Mouse (Mus musculus) stomach, embryonic 14.5 days (tissue): Measurements from ENCODE around the gene Igsf3. TPM values are rescaled to one million over a fixed set of nuclear protein-coding genes. Genes with fewer than 3 reads are reported as not detected.
A peak's percentile ranks its signal among the peaks of the same experiment; 100 is the strongest.

ENCODE experiments used
- ATAC-seq: fragments of 200-750 bp; cut with Nextera tagmentation; 2 replicates; pipeline ENCODE4 v1.8.0; 2017; ENCODE audit warnings: low read depth, moderate TSS enrichment; ENCODE audit not compliant: insufficient number of reproducible peaks, insufficient read depth, low FRiP score
- H3K27ac ChIP-seq: fragments of 300-500 bp; sonication (generic); 2 replicates; pipeline ENCODE4 v1.5.1; 2014; ENCODE audit warnings: mild to moderate bottlenecking, low read length, moderate library complexity, mixed read lengths
- H3K27me3 ChIP-seq: fragments of 300-500 bp; sonication (generic); 2 replicates; pipeline ENCODE4 v1.6.1; 2014; ENCODE audit warnings: low read length, control low read depth, mixed read lengths; ENCODE audit not compliant: control insufficient read depth, insufficient read depth
- H3K36me3 ChIP-seq: fragments of 300-500 bp; sonication (generic); 2 replicates; pipeline ENCODE4 v1.6.1; 2014; ENCODE audit warnings: mild to moderate bottlenecking, control low read depth, low read length, moderate library complexity, mixed read lengths; ENCODE audit not compliant: control insufficient read depth, insufficient read depth
- H3K4me1 ChIP-seq: fragments of 300-500 bp; sonication (generic); 2 replicates; pipeline ENCODE4 v1.6.1; 2014; ENCODE audit warnings: low read length, control low read depth, mixed read lengths; ENCODE audit not compliant: control insufficient read depth, insufficient read depth
- H3K4me2 ChIP-seq: fragments of 300-500 bp; sonication (generic); replicated peaks from 2 replicates; pipeline ENCODE4 v1.6.1; 2014; ENCODE audit warnings: low read depth, low read length, control low read depth
- H3K4me3 ChIP-seq: fragments of 300-500 bp; sonication (generic); 2 replicates; pipeline ENCODE4 v1.5.1; 2014; ENCODE audit warnings: low read depth, low read length, control low read depth
- H3K9ac ChIP-seq: fragments of 300-500 bp; sonication (generic); replicated peaks from 2 replicates; pipeline ENCODE4 v1.6.1; 2014; ENCODE audit warnings: low read depth, mild to moderate bottlenecking, control low read depth, low read length, moderate library complexity, mixed read lengths
- H3K9me3 ChIP-seq: fragments of 300-500 bp; sonication (generic); 2 replicates; pipeline ENCODE4 v1.6.1; 2016; ENCODE audit warnings: low read depth, low read length, control low read depth; ENCODE audit not compliant: control insufficient read depth
- WGBS: fragments of 180-500 bp; shearing (Covaris S2); extraction: QIAGEN DNeasy Blood & Tissue Kit; methylation state at CpG from one replicate; pipeline ENCODE4 v1.1.7; 2014; 5-methylcytosine and 5-hydroxymethylcytosine counted together
- polyA plus RNA-seq: library from polyadenylated mRNA; unstranded; fragments of >200 nt; fragmentation: Nextera tagmentation; extraction: Ambion mirVana; gene quantifications from 2 replicates; pipeline ENCODE4 v1.2.1, GENCODE M21; 2014

Igsf3 gene
- polyA plus RNA-seq, 1 experiment from 2014 or later, result 30.0 TPM

GRCm38 (mm10) chr3:101365081-101365612 is 11.7 kb upstream of the Igsf3 start:
- ATAC-seq, result no peak
- Histone ChIP-seq H3K4me2 (no peak overlapping the region), H3K36me3 (no peaks in the 10 kb centered on the region), H3K9ac (no peak overlapping the region), H3K4me1 (peaks cover 5% of the 10 kb centered on the region; the same call in 1 of the 2 replicates), H3K9me3 (no peaks in the 10 kb centered on the region), H3K27me3 (no peaks in the 10 kb centered on the region), H3K27ac (no peak overlapping the region), H3K4me3 (no peak overlapping the region)
- WGBS, result 43% methylated on average over 6 of the region's 6 CpGs

DNA sequence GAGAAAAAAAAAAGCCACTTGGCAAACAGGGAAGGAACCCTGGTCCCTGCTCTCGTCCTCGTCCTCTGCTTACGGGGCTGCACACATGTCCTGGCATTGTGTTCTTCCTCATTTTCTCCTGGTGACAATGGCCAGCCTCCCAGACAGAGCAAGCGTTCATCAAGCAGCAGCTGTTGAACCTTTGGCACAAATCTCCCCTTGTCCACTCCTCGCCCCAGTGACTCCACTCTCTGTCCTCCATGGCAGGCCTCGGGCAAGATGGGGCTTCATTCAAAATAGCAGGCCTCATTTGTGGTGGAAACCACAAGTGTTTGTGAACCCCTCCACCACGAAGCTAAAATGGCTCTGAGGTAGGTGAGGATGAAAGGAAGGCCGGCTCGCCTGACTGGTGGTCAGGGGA is 11.0 kb upstream of the Igsf3 start:
- peaks cover 5% of the 10 kb centered on the region; the same call in 1 of the 2 replicates for H3K4me1 ChIP-seq
- 72% methylated on average over 9 of the region's 9 CpGs for WGBS
- no peaks in the 10 kb centered on the region for H3K36me3 ChIP-seq
- no peak overlapping the region for H3K27ac ChIP-seq
- H3K4me3 ChIP-seq, result no peak overlapping the region
- no peak for ATAC-seq
- no peak overlapping the region for H3K4me2 ChIP-seq
- H3K9ac ChIP-seq, result no peak overlapping the region
- H3K27me3 ChIP-seq, result no peaks in the 10 kb centered on the region
- no peaks in the 10 kb centered on the region for H3K9me3 ChIP-seq

GRCm38 (mm10) chr3:101367372-101367771 is 9.5 kb upstream of the Igsf3 start:
- Histone ChIP-seq H3K9me3 (no peaks in the 10 kb centered on the region), H3K4me1 (peaks cover 5% of the 10 kb centered on the region; the same call in 1 of the 2 replicates), H3K36me3 (no peaks in the 10 kb centered on the region), H3K27me3 (no peaks in the 10 kb centered on the region), H3K4me2 (no peak overlapping the region), H3K9ac (no peak overlapping the region), H3K27ac (no peak overlapping the region), H3K4me3 (no peak overlapping the region)
- 39% methylated on average over 11 of the region's 11 CpGs for WGBS
- 0 out of 2 replicates have a peak, but pooled peaks have one; percentile 56 for ATAC-seq

- no peaks in the 10 kb centered on the region for H3K36me3 ChIP-seq
- no peak overlapping the region for H3K4me2 ChIP-seq
- ATAC-seq, result no peak
- H3K27me3 ChIP-seq, result no peaks in the 10 kb centered on the region
- H3K27ac ChIP-seq, result no peak overlapping the region
- no peak overlapping the region for H3K9ac ChIP-seq
- peaks cover 5% of the 10 kb centered on the region; the same call in 1 of the 2 replicates for H3K4me1 ChIP-seq
- no peak overlapping the region for H3K4me3 ChIP-seq
- WGBS, result 38% methylated on average over 10 of the region's 10 CpGs
- no peaks in the 10 kb centered on the region for H3K9me3 ChIP-seq
These were observed 7.5 kb upstream of the Igsf3 start for GRCm38 (mm10) chr3:101369301-101369881.

GRCm38 (mm10) chr3:101372345-101372980 is 4.4 kb upstream of the Igsf3 start:
- Histone ChIP-seq H3K9me3 (no peaks in the 10 kb centered on the region), H3K4me3 (no peak overlapping the region), H3K4me2 (no peak overlapping the region), H3K9ac (no peak overlapping the region), H3K27ac (no peak overlapping the region), H3K27me3 (no peaks in the 10 kb centered on the region), H3K4me1 (no peaks in the 10 kb centered on the region), H3K36me3 (no peaks in the 10 kb centered on the region)
- 38% methylated on average over 13 of the region's 13 CpGs for WGBS
- ATAC-seq, result no peak

- WGBS, result under 1% methylated on average over 62 of the region's 62 CpGs
- peak overlapping the region; percentile 55; the same call in 1 of the 2 replicates for H3K27ac ChIP-seq
- peak overlapping the region; percentile 76 for H3K4me3 ChIP-seq
- H3K9ac ChIP-seq, result peak overlapping the region; percentile 88
- H3K27me3 ChIP-seq, result no peaks in the 10 kb centered on the region
- H3K4me1 ChIP-seq, result peaks cover 40% of the 10 kb centered on the region
- peak overlapping the region; percentile 99 for H3K4me2 ChIP-seq
- H3K36me3 ChIP-seq, result no peaks in the 10 kb centered on the region
- H3K9me3 ChIP-seq, result no peaks in the 10 kb centered on the region
- no peak for ATAC-seq
These were observed 557 bp downstream of the Igsf3 start for GRCm38 (mm10) chr3:101377256-101378024.

GRCm38 (mm10) chr3:101378102-101378501 is 1.2 kb downstream of the Igsf3 start:
- Histone ChIP-seq H3K4me1 (peaks cover 42% of the 10 kb centered on the region), H3K27me3 (no peaks in the 10 kb centered on the region), H3K4me2 (peak overlapping the region; percentile 99), H3K27ac (peak overlapping the region; percentile 13; the same call in 1 of the 2 replicates), H3K9ac (peak overlapping the region; percentile 88; the same call in 1 of the 2 replicates), H3K9me3 (no peaks in the 10 kb centered on the region), H3K4me3 (peak overlapping the region; percentile 76), H3K36me3 (no peaks in the 10 kb centered on the region)
- WGBS, result under 1% methylated on average over 12 of the region's 12 CpGs
- peak; percentile 47; the same call in 1 of the 2 replicates for ATAC-seq

DNA sequence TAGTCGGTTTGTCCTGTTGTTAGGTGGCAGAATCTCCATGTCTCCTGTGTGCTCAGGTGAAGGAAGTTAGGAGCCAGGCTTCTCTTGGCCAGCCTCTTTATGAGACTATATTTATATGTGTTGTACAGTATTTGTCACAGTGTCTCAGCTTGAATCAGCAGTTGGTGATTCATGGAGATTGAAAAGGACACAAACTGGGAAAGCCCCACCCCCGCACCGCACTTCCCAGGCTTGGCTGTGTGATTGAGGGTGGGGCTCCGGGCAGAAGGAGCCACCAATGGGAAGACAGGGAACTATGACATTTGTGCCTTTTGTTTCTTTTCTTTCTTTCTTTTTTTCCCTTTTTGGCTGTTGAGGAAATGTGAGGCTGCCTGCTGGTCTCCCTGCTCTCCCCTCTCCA is 2.9 kb downstream of the Igsf3 start:
- ATAC-seq, result no peak

More for the DNA sequence above, 2.9 kb downstream of the Igsf3 start:
- 19% methylated on average over 4 of the region's 4 CpGs for WGBS
- Histone ChIP-seq H3K4me3 (0 out of 2 replicates have a peak overlapping the region, but pooled peaks have one; percentile 10), H3K4me2 (peak overlapping the region; percentile 99), H3K27me3 (no peaks in the 10 kb centered on the region), H3K9ac (no peak overlapping the region), H3K36me3 (no peaks in the 10 kb centered on the region), H3K4me1 (peaks cover 42% of the 10 kb centered on the region), H3K9me3 (no peaks in the 10 kb centered on the region), H3K27ac (peak overlapping the region; percentile 23; the same call in 1 of the 2 replicates)
